Mouse (Mus musculus) cerebellum, adult 2 months (tissue): ENCODE data around the gene Iqce.

Experiments used
- CTCF ChIP-seq: fragments of 200-500 bp; IDR thresholded peaks from 2 replicates; pipeline ENCODE4 v1.5.1; 2011; ENCODE audit warnings: low read depth, mild to moderate bottlenecking, control low read depth, low read length, moderate library complexity, borderline replicate concordance; ENCODE audit not compliant: insufficient read depth
- POLR2A ChIP-seq: fragments of 200-500 bp; IDR thresholded peaks from 2 replicates; pipeline ENCODE4 v1.6.1; 2011; ENCODE audit warnings: low read length, control low read depth, borderline replicate concordance; ENCODE audit not compliant: insufficient read depth

- TF ChIP-seq CTCF = no peak
- TF ChIP-seq POLR2A = no peak
These were observed 28.1 kb downstream of the Iqce start for GRCm38 (mm10) chr5:140674036-140674435.
